Mouse (Mus musculus) erythroblast, embryonic 14.5 days (primary cell): ENCODE results near the gene Rab40c.

Source experiments
- GATA1 ChIP-seq: IDR thresholded peaks from 2 replicates; pipeline ENCODE4 v1.6.1; 2012; ENCODE audit warnings: low read length, inconsistent platforms, mixed read lengths
- TAL1 ChIP-seq: IDR thresholded peaks from 3 replicates; pipeline ENCODE4 v1.6.1; 2012; ENCODE audit warnings: low read length, inconsistent platforms, mixed read lengths

- TF ChIP-seq TAL1 (no peak), GATA1 (no peak)
Measured at GRCm38 (mm10) chr17:25877741-25878610, 41.6 kb downstream of the Rab40c start.
